Mouse (Mus musculus) stomach, postnatal 0 days (tissue): Measurements from ENCODE around the gene Zkscan5. TPM values are rescaled to one million over a fixed set of nuclear protein-coding genes. Genes with fewer than 3 reads are reported as not detected.
"Not testable (repeated sequence)": the region's sequence is repeated elsewhere in the genome, so short reads cannot be mapped to it uniquely, and the experiment has no call there.

ENCODE experiments used
- ATAC-seq: fragments of 200-750 bp; cut with Nextera tagmentation; 2 replicates; pipeline ENCODE4 v1.8.0; 2017; ENCODE audit not compliant: low FRiP score, low TSS enrichment
- DNase-seq: peaks from one replicate; pipeline ENCODE4 v3.0.0-alpha.2; 2016; ENCODE audit warnings: low spot score
- H3K27ac ChIP-seq: fragments of 300-500 bp; sonication (generic); replicated peaks from 2 replicates; pipeline ENCODE4 v1.5.1; 2014; ENCODE audit warnings: mild to moderate bottlenecking, control low read depth
- H3K27me3 ChIP-seq: fragments of 300-500 bp; sonication (generic); 2 replicates; pipeline ENCODE4 v1.6.1; 2014; ENCODE audit warnings: low read length; ENCODE audit not compliant: control insufficient read depth, insufficient read depth
- H3K36me3 ChIP-seq: fragments of 300-500 bp; sonication (generic); 2 replicates; pipeline ENCODE4 v1.6.1; 2014; ENCODE audit warnings: low read length, mixed read lengths; ENCODE audit not compliant: control insufficient read depth, insufficient read depth
- H3K4me1 ChIP-seq: fragments of 300-500 bp; sonication (generic); replicated peaks from 2 replicates; pipeline ENCODE4 v1.6.1; 2014; ENCODE audit warnings: antibody characterized with exemption; ENCODE audit not compliant: control insufficient read depth, insufficient read depth
- H3K4me2 ChIP-seq: fragments of 300-500 bp; sonication (generic); replicated peaks from 2 replicates; pipeline ENCODE4 v1.6.1; 2014; ENCODE audit warnings: low read depth, mild to moderate bottlenecking, control low read depth, moderate library complexity
- H3K4me3 ChIP-seq: fragments of 300-500 bp; sonication (generic); 2 replicates; pipeline ENCODE4 v1.5.1; 2014; ENCODE audit warnings: low read depth, low read length, control low read depth
- H3K9ac ChIP-seq: fragments of 300-500 bp; sonication (generic); 2 replicates; pipeline ENCODE4 v1.6.1; 2014; ENCODE audit warnings: mild to moderate bottlenecking, low read length, control low read depth, mixed read lengths
- H3K9me3 ChIP-seq: fragments of 300-500 bp; sonication (generic); 2 replicates; pipeline ENCODE4 v1.6.1; 2016; ENCODE audit warnings: low read length; ENCODE audit not compliant: control insufficient read depth
- CTCF ChIP-seq: IDR thresholded peaks from 2 replicates; pipeline ENCODE4 v1.5.1; 2016; ENCODE audit warnings: antibody characterized with exemption, low read depth, mild to moderate bottlenecking, moderate library complexity
- EP300 ChIP-seq: optimal IDR thresholded peaks from 2 replicates; pipeline ENCODE3; 2016; ENCODE audit warnings: antibody characterized with exemption
- WGBS: fragments of 180-500 bp; shearing (Covaris S2); extraction: QIAGEN DNeasy Blood & Tissue Kit; methylation state at CpG from one replicate; pipeline ENCODE4 v1.1.7; 2014; 5-methylcytosine and 5-hydroxymethylcytosine counted together
- polyA plus RNA-seq: library from polyadenylated mRNA; unstranded; fragments of >200 nt; fragmentation: Nextera tagmentation; extraction: Ambion mirVana; gene quantifications from 2 replicates; pipeline ENCODE4 v1.2.1, GENCODE M21; 2015

Zkscan5 gene
- polyA plus RNA-seq, 1 experiment from 2014 or later, result 4.6 TPM

DNA sequence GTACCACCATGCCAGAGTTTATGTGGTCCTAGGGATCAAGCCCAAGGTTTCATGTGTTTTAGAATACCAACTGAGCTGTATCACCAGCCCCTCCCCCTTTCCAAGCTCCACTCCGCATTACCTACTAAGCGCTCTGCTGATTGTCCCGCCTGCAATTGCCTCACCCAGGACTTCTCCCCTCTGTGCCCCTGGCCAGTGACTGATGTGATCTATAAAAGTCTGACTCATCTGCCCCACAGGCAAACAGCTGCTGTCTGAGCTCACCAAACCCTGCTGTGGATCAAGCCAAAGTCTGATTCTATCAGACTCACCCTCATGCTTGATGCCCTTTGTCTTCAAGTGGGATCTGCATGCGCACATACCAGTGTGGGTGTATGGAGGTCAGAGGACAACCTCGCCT is 18.5 kb downstream of the Zkscan5 start:
- no peaks in the 10 kb centered on the region for H3K4me1 ChIP-seq
- ATAC-seq, result peak; percentile 72
- no peak for TF ChIP-seq EP300
- TF ChIP-seq CTCF, result no peak

DNA sequence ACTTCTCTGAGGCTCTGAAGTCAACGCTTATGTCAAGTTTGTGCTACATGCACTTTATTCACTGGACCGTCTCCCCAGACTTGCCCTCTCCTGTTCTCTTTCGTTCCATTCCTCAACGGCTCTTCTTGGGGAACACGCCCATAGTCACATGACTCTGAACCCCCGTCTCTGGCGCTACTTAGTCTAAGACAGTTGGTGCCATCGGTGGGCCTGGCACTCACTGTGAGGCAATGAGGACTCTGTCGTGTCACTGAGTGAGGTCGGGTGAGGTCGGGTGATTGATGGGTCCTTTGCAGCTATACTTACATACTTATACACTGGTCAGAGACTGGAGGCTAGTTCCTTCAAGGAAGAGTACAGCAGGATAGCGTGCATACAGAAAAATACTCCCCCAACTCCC is 19.0 kb downstream of the Zkscan5 start:
- H3K4me1 ChIP-seq, result no peaks in the 10 kb centered on the region
- H3K27ac ChIP-seq, result 0 out of 2 replicates have a peak overlapping the region, but pooled peaks have one; percentile 13
- no peak for TF ChIP-seq EP300
- no peak for TF ChIP-seq CTCF
- 65% methylated on average over 12 of the region's 12 CpGs for WGBS
- no peaks in the 10 kb centered on the region for H3K9me3 ChIP-seq
- H3K27me3 ChIP-seq, result no peaks in the 10 kb centered on the region
- H3K36me3 ChIP-seq, result peaks cover 22% of the 10 kb centered on the region; the same call in 1 of the 2 replicates
- H3K4me3 ChIP-seq, result no peak overlapping the region
- H3K9ac ChIP-seq, result no peak overlapping the region
- ATAC-seq (no peak), DNase-seq (no peak)
- no peak overlapping the region for H3K4me2 ChIP-seq

More for the DNA sequence above, 18.5 kb downstream of the Zkscan5 start:
- Histone ChIP-seq H3K9ac (no peak overlapping the region), H3K4me3 (no peak overlapping the region), H3K9me3 (no peaks in the 10 kb centered on the region), H3K27ac (no peak overlapping the region), H3K27me3 (no peaks in the 10 kb centered on the region), H3K4me2 (no peak overlapping the region), H3K36me3 (peaks cover 24% of the 10 kb centered on the region; the same call in 1 of the 2 replicates)
- 73% methylated on average over 5 of the region's 5 CpGs for WGBS
- DNase-seq, result no peak

DNA sequence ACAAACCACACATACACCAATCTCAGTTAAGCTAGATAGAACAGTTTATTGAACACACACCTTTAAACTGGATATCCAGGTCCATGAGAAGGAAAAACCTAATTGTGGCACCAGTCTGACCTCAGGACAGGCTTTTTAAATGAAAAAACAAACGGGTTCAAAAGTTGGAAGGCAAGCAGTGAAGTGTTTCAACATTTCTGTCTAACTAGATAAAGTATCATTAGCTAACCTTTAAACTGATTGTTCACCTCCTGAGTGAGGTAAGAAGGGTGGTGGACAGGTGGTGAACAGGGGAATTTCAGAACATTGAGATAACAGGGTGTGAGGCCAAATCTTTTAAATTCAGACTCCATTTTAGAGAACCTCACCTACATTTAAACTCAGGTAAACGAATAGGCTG is 22.1 kb downstream of the Zkscan5 start:
- TF ChIP-seq CTCF (no peak), EP300 (no peak)
- H3K4me2 ChIP-seq, result no peak overlapping the region
- H3K9ac ChIP-seq, result no peak overlapping the region
- peaks cover 2% of the 10 kb centered on the region; the same call in 1 of the 2 replicates for H3K4me1 ChIP-seq
- H3K4me3 ChIP-seq, result no peak overlapping the region
- no peaks in the 10 kb centered on the region for H3K9me3 ChIP-seq
- ATAC-seq (no peak), DNase-seq (no peak)
- no peaks in the 10 kb centered on the region for H3K27me3 ChIP-seq
- WGBS, result 54% methylated on average over 2 of the region's 2 CpGs
- H3K27ac ChIP-seq, result no peak overlapping the region
- peaks cover 5% of the 10 kb centered on the region; the same call in 1 of the 2 replicates for H3K36me3 ChIP-seq

DNA sequence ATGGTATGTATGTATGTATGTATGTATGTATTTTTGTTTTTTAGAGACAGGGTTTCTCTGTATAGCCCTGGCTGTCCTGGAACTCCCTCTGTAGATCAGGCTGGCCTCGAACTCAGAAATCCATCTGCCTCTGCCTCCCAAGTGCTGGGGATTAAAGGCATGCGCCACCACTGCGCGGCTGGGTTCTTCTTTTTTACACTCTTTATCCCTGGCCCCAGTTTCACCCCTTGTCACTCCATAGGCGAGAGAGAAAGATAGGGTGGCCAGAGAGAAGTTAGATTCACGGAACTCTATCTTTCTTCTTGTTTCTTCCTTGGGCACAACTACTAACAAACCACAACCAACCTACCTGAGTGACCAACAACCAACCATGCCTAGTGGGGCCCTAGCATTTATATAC is 24.9 kb downstream of the Zkscan5 start:
- H3K27me3 ChIP-seq, ATAC-seq, H3K27ac ChIP-seq, H3K4me3 ChIP-seq, H3K36me3 ChIP-seq, H3K4me1 ChIP-seq, H3K9ac ChIP-seq, H3K4me2 ChIP-seq, H3K9me3 ChIP-seq: not testable (repeated sequence)
- peak; percentile 6 for DNase-seq
- WGBS, result 85% methylated on average over 6 of the region's 6 CpGs

DNA sequence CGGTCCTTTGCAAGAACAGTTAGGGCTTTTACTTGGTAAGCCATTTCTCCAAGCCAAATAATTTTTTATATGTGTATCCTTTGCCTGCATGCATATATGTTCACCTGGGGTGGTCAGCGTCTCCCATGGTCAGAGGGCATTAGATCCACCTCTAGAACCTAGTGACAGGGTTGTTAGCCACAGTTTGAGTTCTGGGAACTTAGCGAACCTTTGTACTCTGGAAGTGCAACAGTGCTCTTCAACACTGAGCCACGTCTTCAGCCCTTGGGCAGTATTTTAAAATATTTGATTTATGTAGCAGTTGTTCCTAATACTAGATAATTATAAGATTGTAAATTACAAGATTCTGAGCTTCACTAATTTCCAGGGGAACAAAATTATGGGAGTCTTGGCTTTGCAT is 26.3 kb downstream of the Zkscan5 start:
- peaks cover 2% of the 10 kb centered on the region; the same call in 1 of the 2 replicates for H3K4me1 ChIP-seq
- peaks cover 8% of the 10 kb centered on the region for H3K36me3 ChIP-seq
- H3K27ac ChIP-seq, result peak overlapping the region; percentile 93; the same call in 1 of the 2 replicates
- no peaks in the 10 kb centered on the region for H3K27me3 ChIP-seq
- H3K4me3 ChIP-seq, result no peak overlapping the region
- DNase-seq (peak; percentile 8), ATAC-seq (no peak)
- no peaks in the 10 kb centered on the region for H3K9me3 ChIP-seq
- H3K9ac ChIP-seq, result no peak overlapping the region; the same call in 1 of the 2 replicates
- no peak for TF ChIP-seq CTCF
- TF ChIP-seq EP300, result no peak
- peak overlapping the region; percentile 69 for H3K4me2 ChIP-seq
- WGBS, result 79% methylated on average over 4 of the region's 4 CpGs

DNA sequence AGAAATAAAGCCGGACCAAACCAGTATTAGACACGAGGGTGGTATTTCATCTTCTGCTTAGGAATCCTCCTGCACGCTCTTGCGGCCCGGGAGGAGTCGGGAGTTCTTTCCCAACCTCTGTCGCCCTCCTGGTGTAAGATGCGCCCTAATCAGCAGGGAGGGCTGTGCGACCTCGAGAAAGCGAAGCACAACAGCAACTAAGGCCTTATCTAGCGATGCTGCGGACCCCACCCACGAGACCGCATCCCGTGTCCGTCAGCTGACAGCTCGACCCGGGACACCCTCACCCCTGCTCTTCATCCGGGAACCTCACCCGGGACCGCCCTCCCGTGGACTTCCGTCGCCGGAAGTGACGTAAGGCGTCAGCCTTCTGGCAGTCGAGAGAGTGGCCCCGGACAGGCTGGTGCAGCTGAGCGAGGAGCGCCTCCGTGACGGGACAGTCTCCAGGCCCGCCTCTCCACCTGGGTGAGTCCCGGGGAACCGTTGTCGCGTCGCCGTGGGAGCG is 27.1 kb downstream of the Zkscan5 start, which contains the start of gene Zfp655:
Zfp655 (plus strand) TSS at position 349 of the 505 bp plus-strand sequence.
- DNase-seq (peak; percentile 98), ATAC-seq (peak; percentile 99)
- Histone ChIP-seq H3K36me3 (peaks cover 8% of the 10 kb centered on the region), H3K4me2 (peak within 1 kb of the TSS; percentile 69), H3K27ac (peak within 1 kb of the TSS; percentile 93), H3K9me3 (no peaks in the 10 kb centered on the region), H3K4me3 (peak within 1 kb of the TSS; percentile 99), H3K27me3 (no peaks in the 10 kb centered on the region), H3K9ac (peak within 1 kb of the TSS; percentile 94), H3K4me1 (peaks cover 2% of the 10 kb centered on the region; the same call in 1 of the 2 replicates)
- under 1% methylated on average over 40 of the region's 42 CpGs for WGBS
- peak; percentile 6 for TF ChIP-seq EP300
- TF ChIP-seq CTCF, result peak; percentile 1; the same call in 1 of the 2 replicates
